Mouse (Mus musculus) myocyte (in vitro differentiated cells): Measurements from ENCODE around the gene Bmp8b.

ENCODE experiments used
- CEBPB ChIP-seq: IDR thresholded peaks from 2 replicates; pipeline ENCODE4 v1.6.1; 2011; ENCODE audit warnings: mild to moderate bottlenecking, moderate library complexity; ENCODE audit not compliant: poor library complexity, insufficient read depth, severe bottlenecking
- E2F4 ChIP-seq: IDR thresholded peaks from one replicate; pipeline ENCODE4 v1.6.1; 2011; ENCODE audit warnings: mild to moderate bottlenecking, control low read depth, moderate library complexity; ENCODE audit not compliant: insufficient read depth
- MAX ChIP-seq: IDR thresholded peaks from one replicate; pipeline ENCODE4 v1.6.1; 2011; ENCODE audit warnings: low read depth, mild to moderate bottlenecking, control low read depth
- MYOD1 ChIP-seq, 3 experiments: IDR thresholded peaks; one replicate each; pipeline ENCODE4 v1.6.1; 2011; ENCODE audit warnings: control low read depth in 2 of 3, low read depth in 2 of 3, mild to moderate bottlenecking in 2 of 3, moderate library complexity in 1 of 3; ENCODE audit not compliant: insufficient read length in 2 of 3, control insufficient read depth in 1 of 3
- MYOG ChIP-seq, 3 experiments: IDR thresholded peaks; one replicate each; pipeline ENCODE4 v1.6.1; 2011; ENCODE audit warnings: control low read depth in 2 of 3, low read depth in 2 of 3, mild to moderate bottlenecking in 2 of 3; ENCODE audit not compliant: insufficient read length in 2 of 3, control insufficient read depth in 1 of 3, insufficient read depth in 1 of 3
- POLR2A ChIP-seq: IDR thresholded peaks from one replicate; pipeline ENCODE4 v1.6.1; 2011; ENCODE audit warnings: low read depth, mild to moderate bottlenecking, control low read depth, moderate library complexity; ENCODE audit not compliant: insufficient read length
- POLR2AphosphoS2 ChIP-seq: IDR thresholded peaks from one replicate; pipeline ENCODE4 v1.6.1; 2011; ENCODE audit warnings: low read depth, control low read depth; ENCODE audit not compliant: insufficient read length
- REST ChIP-seq: IDR thresholded peaks from one replicate; pipeline ENCODE4 v1.6.1; 2011; ENCODE audit warnings: mild to moderate bottlenecking, control low read depth, moderate library complexity; ENCODE audit not compliant: insufficient read depth, insufficient read length
- SRF ChIP-seq: IDR thresholded peaks from one replicate; pipeline ENCODE4 v1.6.1; 2011; ENCODE audit warnings: low read depth; ENCODE audit not compliant: control insufficient read depth, insufficient read length
- TCF12 ChIP-seq: IDR thresholded peaks from one replicate; pipeline ENCODE4 v1.6.1; 2011; ENCODE audit warnings: mild to moderate bottlenecking, control low read depth; ENCODE audit not compliant: poor library complexity, insufficient read depth, severe bottlenecking
- TCF3 ChIP-seq: IDR thresholded peaks from one replicate; pipeline ENCODE4 v1.6.1; 2011; ENCODE audit warnings: low read depth, control low read depth; ENCODE audit not compliant: insufficient read length
- USF1 ChIP-seq: IDR thresholded peaks from one replicate; pipeline ENCODE4 v1.6.1; 2011; ENCODE audit warnings: low read depth, mild to moderate bottlenecking, control low read depth, moderate library complexity

DNA sequence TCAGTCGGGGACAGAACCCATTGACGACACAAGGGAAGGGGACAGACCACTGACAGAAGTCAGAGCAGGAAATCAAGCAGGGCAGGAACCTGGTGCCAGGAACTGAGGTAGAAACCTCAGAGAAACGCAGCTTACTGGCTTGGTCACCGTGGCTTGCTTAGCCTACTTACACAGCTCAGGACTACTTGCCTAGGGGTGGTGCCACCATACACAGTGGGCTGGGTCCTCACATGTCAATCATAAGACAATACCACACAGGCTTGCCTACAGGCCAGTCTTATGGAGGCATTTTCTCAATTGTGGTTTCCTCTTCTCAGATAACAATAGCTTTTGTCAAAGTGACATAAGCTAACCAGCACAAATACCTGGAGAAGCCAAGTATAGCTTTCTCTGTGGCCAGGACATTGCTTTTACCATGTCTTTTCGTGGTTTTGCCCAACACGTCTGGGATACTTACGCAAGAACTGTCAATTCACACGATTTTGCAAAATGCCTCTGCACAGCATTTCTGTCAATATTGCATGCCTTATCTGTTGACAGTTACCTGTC lies 7.3 kb downstream of the Bmp8b start:
- TF ChIP-seq MYOD1 (IDR thresholded peaks at IDR 0.05; ENCODE audit: control insufficient read depth in 1 of 3, insufficient read length in 2 of 3, low read depth in 2 of 3) (no peak), POLR2A (no peak), USF1 (no peak), CEBPB (no peak), MAX (no peak), POLR2AphosphoS2 (no peak), TCF12 (no peak), E2F4 (no peak), SRF (no peak), MYOG (IDR thresholded peaks at IDR 0.05; ENCODE audit: control insufficient read depth in 1 of 3, insufficient read depth in 1 of 3, insufficient read length in 2 of 3, low read depth in 2 of 3) (no peak), REST (no peak), TCF3 (no peak)
